Mouse (Mus musculus) C3H10T1/2 (cell line): ENCODE results near the gene Atg2a. TPM values are rescaled to one million over a fixed set of nuclear protein-coding genes. Genes with fewer than 3 reads are reported as not detected.

Source experiments
- polyA plus RNA-seq, 2 experiments: library from polyadenylated mRNA; unstranded; fragments of >200 nt; fragmentation: generic; extraction: Trizol; gene quantifications; one replicate each; pipeline ENCODE4 v1.2.1; 2012; ENCODE audit warnings: missing spikeins in 2 of 2

The Atg2a gene
- 10 to 100 TPM; 10.8 to 22.6 TPM for polyA plus RNA-seq

GRCm38 (mm10) chr19:6241274-6242107, at the start of gene Atg2a:
TSS of gene Atg2a (plus strand) at chr19:6241668.

GRCm38 (mm10) chr19:6226135-6226534, 15.3 kb upstream of the Atg2a start, which contains the start of gene Gpha2:
TSS of gene Gpha2 (plus strand) at chr19:6226380.

GRCm38 (mm10) chr19:6235084-6236052, 6.1 kb upstream of the Atg2a start, which contains the start of gene Ppp2r5b:
TSS of gene Ppp2r5b (minus strand) at chr19:6235872.

GRCm38 (mm10) chr19:6276426-6277421, 35.3 kb downstream of the Atg2a start, which contains the start of gene Ehd1:
TSS of gene Ehd1 (plus strand) at chr19:6276725.

GRCm38 (mm10) chr19:6306137-6306551, 64.7 kb downstream of the Atg2a start, which contains the start of gene Cdc42bpg:
TSS of gene Cdc42bpg (plus strand) at chr19:6306456.

Other genes with a start within 250 kb of the Atg2a start
- gene Capn1, start 225.8 kb upstream of the Atg2a start, polyA plus RNA-seq: 100 to 1,000 TPM in 1 of 2 experiments, 10 to 100 TPM in 1; 54.3 to 106 TPM
- gene Syvn1, start 195.1 kb upstream of the Atg2a start, polyA plus RNA-seq: 10 to 100 TPM in 1 of 2 experiments, 1 to 10 TPM in 1; 8.1 to 37.0 TPM
- 10 to 100 TPM; 53.0 to 53.6 TPM for gene Mrpl49, start 183.9 kb upstream of the Atg2a start, polyA plus RNA-seq
- 1,000 to 10,000 TPM; 3,123 to 6,609 TPM for gene Fau, start 183.8 kb upstream of the Atg2a start, polyA plus RNA-seq
- gene Znhit2, start 180.5 kb upstream of the Atg2a start, polyA plus RNA-seq: 10 to 100 TPM; 47.8 to 81.5 TPM
- gene Tm7sf2, start 173.3 kb upstream of the Atg2a start, polyA plus RNA-seq: 10 to 100 TPM; 13.4 to 34.1 TPM
- gene Vps51, start 164.4 kb upstream of the Atg2a start, polyA plus RNA-seq: 10 to 100 TPM; 86.8 to 98.3 TPM
- not detected for gene Tmem262, start 161.6 kb upstream of the Atg2a start, polyA plus RNA-seq
- 1 to 10 TPM in 1 of 2 experiments, under 1 TPM in 1; 0.12 to 1.5 TPM for gene Gm28374, start 159.4 kb upstream of the Atg2a start, polyA plus RNA-seq
- 100 to 1,000 TPM in 1 of 2 experiments, 10 to 100 TPM in 1; 97.2 to 129 TPM for gene Zfpl1, start 156.7 kb upstream of the Atg2a start, polyA plus RNA-seq
- 10 to 100 TPM; 22.1 to 36.7 TPM for gene Cdca5, start 156.7 kb upstream of the Atg2a start, polyA plus RNA-seq
- gene AC131692.1, start 147.2 kb upstream of the Atg2a start, polyA plus RNA-seq: under 1 TPM; 0.25 to 0.46 TPM
- gene Naaladl1, start 135.9 kb upstream of the Atg2a start, polyA plus RNA-seq: under 1 TPM; 0.07 to 0.28 TPM
- 10 to 100 TPM; 28.4 to 46.8 TPM for gene Sac3d1, start 123.0 kb upstream of the Atg2a start, polyA plus RNA-seq
- gene Snx15, start 113.4 kb upstream of the Atg2a start, polyA plus RNA-seq: 10 to 100 TPM; 17.1 to 34.0 TPM
- under 1 TPM in 1 of 2 experiments, not detected in 1; 0.14 TPM for gene Batf2, start 100.7 kb upstream of the Atg2a start, polyA plus RNA-seq
- 100 to 1,000 TPM; 112 to 164 TPM for gene Arl2, start 100.1 kb upstream of the Atg2a start, polyA plus RNA-seq
- not detected for gene Majin, start 57.3 kb upstream of the Atg2a start, polyA plus RNA-seq
- gene Gpha2, start 15.3 kb upstream of the Atg2a start, polyA plus RNA-seq: 1 to 10 TPM in 1 of 2 experiments, under 1 TPM in 1; 0.33 to 3.6 TPM
- 10 to 100 TPM; 11.0 to 23.1 TPM for gene Ppp2r5b, start 5.8 kb upstream of the Atg2a start, polyA plus RNA-seq
- gene Ehd1, start 35.1 kb downstream of the Atg2a start, polyA plus RNA-seq: 100 to 1,000 TPM; 138 to 139 TPM
- gene Cdc42bpg, start 64.8 kb downstream of the Atg2a start, polyA plus RNA-seq: under 1 TPM; 0.04 to 0.26 TPM
- gene Men1, start 93.3 kb downstream of the Atg2a start, polyA plus RNA-seq: 10 to 100 TPM; 39.2 to 60.2 TPM
- 10 to 100 TPM in 1 of 2 experiments, 1 to 10 TPM in 1; 3.1 to 11.6 TPM for gene Map4k2, start 99.5 kb downstream of the Atg2a start, polyA plus RNA-seq
- gene Sf1, start 122.0 kb downstream of the Atg2a start, polyA plus RNA-seq: 100 to 1,000 TPM in 1 of 2 experiments, 10 to 100 TPM in 1; 75.7 to 128 TPM
- gene Pygm, start 142.7 kb downstream of the Atg2a start, polyA plus RNA-seq: 1 to 10 TPM in 1 of 2 experiments, under 1 TPM in 1; 0.06 to 3.8 TPM
- 1 to 10 TPM in 1 of 2 experiments, under 1 TPM in 1; 0.01 to 2.2 TPM for gene Rasgrp2, start 157.7 kb downstream of the Atg2a start, polyA plus RNA-seq
- under 1 TPM; 0.51 to 0.53 TPM for gene Nrxn2, start 177.1 kb downstream of the Atg2a start, polyA plus RNA-seq